Mouse (Mus musculus): Measurements from ENCODE around the gene Kin. TPM values are rescaled to one million over a fixed set of nuclear protein-coding genes. Genes with fewer than 3 reads are reported as not detected.

The Kin gene
- total RNA-seq, 1 experiment = 18.9 TPM

- Histone ChIP-seq H3K27ac (ENCODE audit: insufficient read depth, low read depth, low read length, poor library complexity, severe bottlenecking) (no peak overlapping the region; the same call in 1 of the 2 replicates), H3K9ac (ENCODE audit: insufficient read depth, low read depth, low read length, poor library complexity, severe bottlenecking) (no peak overlapping the region), H3K36me3 (ENCODE audit: control insufficient read depth, insufficient read depth, low read length, poor library complexity, severe bottlenecking) (no peaks in the 10 kb centered on the region), H3K4me1 (ENCODE audit: control insufficient read depth in 2 of 2, insufficient read depth in 2 of 2, low read length in 2 of 2, poor library complexity in 1 of 2) (no peaks in the 10 kb centered on the region), H3K9me3 (ENCODE audit: control insufficient read depth, insufficient read depth, low read depth, low read length) (no peaks in the 10 kb centered on the region), H3K4me3 (ENCODE audit: insufficient read depth in 1 of 2, low read depth in 1 of 2, low read length in 2 of 2, poor library complexity in 1 of 2, severe bottlenecking in 1 of 2) (no peak overlapping the region)
- TF ChIP-seq CHD2 (IDR thresholded peaks at IDR 0.05; ENCODE audit: low read depth, low read length) (no peak), HCFC1 (IDR thresholded peaks at IDR 0.05; ENCODE audit: borderline replicate concordance, insufficient read depth, low read length) (no peak), MAFK (IDR thresholded peaks at IDR 0.05; ENCODE audit: insufficient read depth, low read depth, low read length) (no peak), ZC3H11A (IDR thresholded peaks at IDR 0.05; ENCODE audit: borderline replicate concordance, low read depth, low read length) (0 out of 2 replicates have a peak, but pooled peaks have one; percentile 35)
- in situ Hi-C loops (cut with MboI; ENCODE audit: low sequenced_read_pairs in 2 of 2, unreplicated experiment in 2 of 2) = no loop called here
- peak; percentile 37 for DNase-seq (ENCODE audit: low read depth, low spot score)
These were observed 18.3 kb downstream of the Kin start for GRCm38 (mm10) chr2:10098598-10099215.

GRCm38 (mm10) chr2:10100471-10100870 lies 20.1 kb downstream of the Kin start:
- Histone ChIP-seq H3K27ac (ENCODE audit: insufficient read depth, low read depth, low read length, poor library complexity, severe bottlenecking) (no peak overlapping the region), H3K9me3 (ENCODE audit: control insufficient read depth, insufficient read depth, low read depth, low read length) (no peaks in the 10 kb centered on the region), H3K36me3 (ENCODE audit: control insufficient read depth, insufficient read depth, low read length, poor library complexity, severe bottlenecking) (no peaks in the 10 kb centered on the region), H3K4me1 (ENCODE audit: control insufficient read depth in 2 of 2, insufficient read depth in 2 of 2, low read length in 2 of 2, poor library complexity in 1 of 2) (0 out of 4 replicates have a peak, but pooled peaks cover 0 to 2% of the 10 kb centered on the region in 2 experiments), H3K4me3 (ENCODE audit: insufficient read depth in 1 of 2, low read depth in 1 of 2, low read length in 2 of 2, poor library complexity in 1 of 2, severe bottlenecking in 1 of 2) (no peak overlapping the region), H3K9ac (ENCODE audit: insufficient read depth, low read depth, low read length, poor library complexity, severe bottlenecking) (no peak overlapping the region)
- in situ Hi-C loops (cut with MboI; ENCODE audit: low sequenced_read_pairs in 2 of 2, unreplicated experiment in 2 of 2) = loop anchor here (5.0 to 10.0 kb wide), 2 partner anchors 192 to 194 kb away; no protein-coding TSS in a partner anchor
- TF ChIP-seq CHD2 (IDR thresholded peaks at IDR 0.05; ENCODE audit: low read depth, low read length) (no peak), ZC3H11A (IDR thresholded peaks at IDR 0.05; ENCODE audit: borderline replicate concordance, low read depth, low read length) (no peak), HCFC1 (IDR thresholded peaks at IDR 0.05; ENCODE audit: borderline replicate concordance, insufficient read depth, low read length) (no peak), MAFK (IDR thresholded peaks at IDR 0.05; ENCODE audit: insufficient read depth, low read depth, low read length) (no peak), ZNF384 (IDR thresholded peaks at IDR 0.05; ENCODE audit: low read depth, low read length) (no peak)
- DNase-seq (ENCODE audit: low read depth, low spot score) = no peak

- TF ChIP-seq HCFC1 (IDR thresholded peaks at IDR 0.05; ENCODE audit: borderline replicate concordance, insufficient read depth, low read length) (no peak), ZC3H11A (IDR thresholded peaks at IDR 0.05; ENCODE audit: borderline replicate concordance, low read depth, low read length) (peak; percentile 83; the same call in 1 of the 2 replicates)
- peak; percentile 51 for DNase-seq (ENCODE audit: low read depth, low spot score)
- in situ Hi-C loops (cut with MboI; ENCODE audit: low sequenced_read_pairs in 2 of 2, unreplicated experiment in 2 of 2) = loop anchor here (5.0 to 10.0 kb wide), 2 partner anchors 191 to 194 kb away; no protein-coding TSS in a partner anchor
These were observed 20.8 kb downstream of the Kin start for GRCm38 (mm10) chr2:10101180-10101579.

GRCm38 (mm10) chr2:10108535-10109189 lies 28.3 kb downstream of the Kin start:
- TF ChIP-seq ZC3H11A (IDR thresholded peaks at IDR 0.05; ENCODE audit: borderline replicate concordance, low read depth, low read length) (no peak), CHD2 (IDR thresholded peaks at IDR 0.05; ENCODE audit: low read depth, low read length) (no peak), HCFC1 (IDR thresholded peaks at IDR 0.05; ENCODE audit: borderline replicate concordance, insufficient read depth, low read length) (no peak), MAFK (IDR thresholded peaks at IDR 0.05; ENCODE audit: insufficient read depth, low read depth, low read length) (no peak), ZNF384 (IDR thresholded peaks at IDR 0.05; ENCODE audit: low read depth, low read length) (no peak)
- DNase-seq (ENCODE audit: low read depth, low spot score) = no peak
- H3K9ac ChIP-seq (ENCODE audit: insufficient read depth, low read depth, low read length, poor library complexity, severe bottlenecking) = no peak overlapping the region
- no peak overlapping the region for H3K27ac ChIP-seq (ENCODE audit: insufficient read depth, low read depth, low read length, poor library complexity, severe bottlenecking)
- H3K9me3 ChIP-seq (ENCODE audit: control insufficient read depth, insufficient read depth, low read depth, low read length) = no peaks in the 10 kb centered on the region
- in situ Hi-C loops (cut with MboI; ENCODE audit: low sequenced_read_pairs in 2 of 2, unreplicated experiment in 2 of 2) = loop anchor here in 1 of 2 experiments (10.0 kb wide), 1 partner anchor 186 kb away; no protein-coding TSS in a partner anchor
- H3K36me3 ChIP-seq (ENCODE audit: control insufficient read depth, insufficient read depth, low read length, poor library complexity, severe bottlenecking) = no peaks in the 10 kb centered on the region
- H3K4me3 ChIP-seq (ENCODE audit: insufficient read depth in 1 of 2, low read depth in 1 of 2, low read length in 2 of 2, poor library complexity in 1 of 2, severe bottlenecking in 1 of 2) = no peak overlapping the region
- 0 out of 4 replicates have a peak, but pooled peaks cover 0 to 2% of the 10 kb centered on the region in 2 experiments for H3K4me1 ChIP-seq (ENCODE audit: control insufficient read depth in 2 of 2, insufficient read depth in 2 of 2, low read length in 2 of 2, poor library complexity in 1 of 2)

More at GRCm38 (mm10) chr2:10101180-10101579, 20.8 kb downstream of the Kin start:
- H3K4me3 ChIP-seq (ENCODE audit: insufficient read depth in 1 of 2, low read depth in 1 of 2, low read length in 2 of 2, poor library complexity in 1 of 2, severe bottlenecking in 1 of 2) = no peak overlapping the region
- no peaks in the 10 kb centered on the region for H3K36me3 ChIP-seq (ENCODE audit: control insufficient read depth, insufficient read depth, low read length, poor library complexity, severe bottlenecking)
- 0 out of 4 replicates have a peak, but pooled peaks cover 0 to 2% of the 10 kb centered on the region in 2 experiments for H3K4me1 ChIP-seq (ENCODE audit: control insufficient read depth in 2 of 2, insufficient read depth in 2 of 2, low read length in 2 of 2, poor library complexity in 1 of 2)
- no peak overlapping the region for H3K9ac ChIP-seq (ENCODE audit: insufficient read depth, low read depth, low read length, poor library complexity, severe bottlenecking)
- H3K9me3 ChIP-seq (ENCODE audit: control insufficient read depth, insufficient read depth, low read depth, low read length) = no peaks in the 10 kb centered on the region
- no peak overlapping the region for H3K27ac ChIP-seq (ENCODE audit: insufficient read depth, low read depth, low read length, poor library complexity, severe bottlenecking)

All from ES-E14 (cell line).